Mouse (Mus musculus) lung, postnatal 0 days (tissue): ENCODE results near the gene Crocc. TPM values are rescaled to one million over a fixed set of nuclear protein-coding genes. Genes with fewer than 3 reads are reported as not detected.

Experiments used
- ATAC-seq: fragments of 200-750 bp; cut with Nextera tagmentation; 2 replicates; pipeline ENCODE4 v1.8.0; 2017; ENCODE audit warnings: moderate library complexity
- DNase-seq: peaks from one replicate; pipeline ENCODE4 v3.0.0-alpha.2; 2016; ENCODE audit warnings: low spot score
- H3K27ac ChIP-seq: fragments of 300-500 bp; sonication (generic); 2 replicates; pipeline ENCODE4 v1.5.1; 2014; ENCODE audit warnings: antibody characterized with exemption, mild to moderate bottlenecking, low read length, mixed read lengths
- H3K27me3 ChIP-seq: fragments of 300-500 bp; sonication (generic); replicated peaks from 2 replicates; pipeline ENCODE4 v1.6.1; 2014; ENCODE audit warnings: low read length, mixed read lengths; ENCODE audit not compliant: insufficient read depth
- H3K36me3 ChIP-seq: fragments of 300-500 bp; sonication (generic); 2 replicates; pipeline ENCODE4 v1.6.1; 2014; ENCODE audit warnings: low read length, mixed read lengths; ENCODE audit not compliant: insufficient read depth
- H3K4me1 ChIP-seq: fragments of 300-500 bp; sonication (generic); 2 replicates; pipeline ENCODE4 v1.6.1; 2014; ENCODE audit warnings: antibody characterized with exemption, low read depth, low read length, mixed read lengths; ENCODE audit not compliant: insufficient read depth
- H3K4me2 ChIP-seq: fragments of 300-500 bp; sonication (generic); replicated peaks from 2 replicates; pipeline ENCODE4 v1.6.1; 2014; ENCODE audit warnings: low read depth, mild to moderate bottlenecking, low read length, moderate library complexity, mixed read lengths
- H3K4me3 ChIP-seq: fragments of 300-500 bp; sonication (generic); 2 replicates; pipeline ENCODE4 v1.5.1; 2014; ENCODE audit warnings: low read depth, low read length
- H3K9ac ChIP-seq: fragments of 300-500 bp; sonication (generic); replicated peaks from 2 replicates; pipeline ENCODE4 v1.6.1; 2014; ENCODE audit warnings: low read depth, mild to moderate bottlenecking
- H3K9me3 ChIP-seq: fragments of 300-500 bp; sonication (generic); 2 replicates; pipeline ENCODE4 v1.6.1; 2016; ENCODE audit warnings: low read length, mixed read lengths
- CTCF ChIP-seq: IDR thresholded peaks from 2 replicates; pipeline ENCODE4 v1.5.1; 2016; ENCODE audit warnings: antibody characterized with exemption, mild to moderate bottlenecking
- EP300 ChIP-seq: IDR thresholded peaks from 2 replicates; pipeline ENCODE4 v1.6.1; 2016; ENCODE audit warnings: antibody characterized with exemption, mild to moderate bottlenecking, control low read depth
- WGBS: fragments of 180-500 bp; shearing (Covaris S2); extraction: QIAGEN DNeasy Blood & Tissue Kit; methylation state at CpG from one replicate; pipeline ENCODE4 v1.1.7; 2014; 5-methylcytosine and 5-hydroxymethylcytosine counted together
- polyA plus RNA-seq: library from polyadenylated mRNA; unstranded; fragments of >200 nt; fragmentation: Nextera tagmentation; extraction: Ambion mirVana; gene quantifications from 2 replicates; pipeline ENCODE4 v1.2.1, GENCODE M21; 2015

Crocc gene
- polyA plus RNA-seq, 1 experiment from 2014 or later, result 2.3 TPM

- Histone ChIP-seq H3K9me3 (no peaks in the 10 kb centered on the region), H3K4me3 (peak overlapping the region; percentile 83), H3K27me3 (no peaks in the 10 kb centered on the region), H3K4me2 (peak overlapping the region; percentile 90), H3K36me3 (no peaks in the 10 kb centered on the region), H3K27ac (peak overlapping the region; percentile 49; the same call in 1 of the 2 replicates), H3K4me1 (peaks cover 9% of the 10 kb centered on the region; the same call in 1 of the 2 replicates), H3K9ac (0 out of 2 replicates have a peak overlapping the region, but pooled peaks have one; percentile 60)
- WGBS, result 20% methylated on average over 7 of the region's 7 CpGs
- peak; percentile 23 for ATAC-seq
- peak; percentile 21 for DNase-seq
- TF ChIP-seq CTCF (no peak), EP300 (no peak)
Measured at GRCm38 (mm10) chr4:140987476-140987875, 72.9 kb downstream of the Crocc start.

GRCm38 (mm10) chr4:140986711-140987395, 73.5 kb downstream of the Crocc start, which contains the start of gene Atp13a2:
Atp13a2 (plus strand) TSS chr4:140986873.
- peak within 1 kb of the TSS; percentile 90 for H3K4me2 ChIP-seq
- H3K27ac ChIP-seq, result peak within 1 kb of the TSS; percentile 49; the same call in 1 of the 2 replicates
- no peaks in the 10 kb centered on the region for H3K9me3 ChIP-seq
- H3K4me1 ChIP-seq, result peaks cover 9% of the 10 kb centered on the region; the same call in 1 of the 2 replicates
- peak within 1 kb of the TSS; percentile 60 for H3K9ac ChIP-seq
- H3K4me3 ChIP-seq, result peak within 1 kb of the TSS; percentile 83
- WGBS, result 1% methylated on average over 52 of the region's 58 CpGs
- no peaks in the 10 kb centered on the region for H3K27me3 ChIP-seq
- peak; percentile 88 for ATAC-seq
- H3K36me3 ChIP-seq, result no peaks in the 10 kb centered on the region
- TF ChIP-seq CTCF (peak; percentile 59), EP300 (no peak)
- DNase-seq, result peak; percentile 90

GRCm38 (mm10) chr4:140986024-140986710, 74.2 kb downstream of the Crocc start:
- TF ChIP-seq EP300, result no peak
- no peak for TF ChIP-seq CTCF
- no peaks in the 10 kb centered on the region for H3K9me3 ChIP-seq
- no peak overlapping the region for H3K9ac ChIP-seq
- H3K27ac ChIP-seq, result no peak overlapping the region
- DNase-seq (no peak), ATAC-seq (no peak)
- H3K27me3 ChIP-seq, result no peaks in the 10 kb centered on the region
- no peaks in the 10 kb centered on the region for H3K36me3 ChIP-seq
- WGBS, result 26% methylated on average over 14 of the region's 15 CpGs
- H3K4me1 ChIP-seq, result peaks cover 9% of the 10 kb centered on the region; the same call in 1 of the 2 replicates
- H3K4me2 ChIP-seq, result peak overlapping the region; percentile 90
- peak overlapping the region; percentile 83 for H3K4me3 ChIP-seq

- 69% methylated on average over 6 of the region's 6 CpGs for WGBS
- no peak for ATAC-seq
- no peak for TF ChIP-seq CTCF
- no peak for TF ChIP-seq EP300
- Histone ChIP-seq H3K4me1 (peaks cover 9% of the 10 kb centered on the region; the same call in 1 of the 2 replicates), H3K4me3 (no peak overlapping the region), H3K9ac (no peak overlapping the region), H3K27me3 (no peaks in the 10 kb centered on the region), H3K36me3 (peaks cover 4% of the 10 kb centered on the region; the same call in 1 of the 2 replicates), H3K9me3 (no peaks in the 10 kb centered on the region), H3K4me2 (no peak overlapping the region), H3K27ac (no peak overlapping the region)
- no peak for DNase-seq
Measured at GRCm38 (mm10) chr4:140984544-140984943, 75.8 kb downstream of the Crocc start.

- H3K4me1 ChIP-seq, result peaks cover 9% of the 10 kb centered on the region; the same call in 1 of the 2 replicates
- no peak overlapping the region for H3K4me2 ChIP-seq
- ATAC-seq, result peak; percentile 68
- no peak overlapping the region for H3K4me3 ChIP-seq
- peak; percentile 80 for DNase-seq
- no peak overlapping the region for H3K9ac ChIP-seq
- TF ChIP-seq EP300 (no peak), CTCF (no peak)
- WGBS, result 8% methylated on average over 9 of the region's 9 CpGs
- no peaks in the 10 kb centered on the region for H3K27me3 ChIP-seq
- H3K27ac ChIP-seq, result 0 out of 2 replicates have a peak overlapping the region, but pooled peaks have one; percentile 20
- H3K36me3 ChIP-seq, result peaks cover 6% of the 10 kb centered on the region; the same call in 1 of the 2 replicates
- H3K9me3 ChIP-seq, result no peaks in the 10 kb centered on the region
Measured at GRCm38 (mm10) chr4:140983442-140983841, 76.9 kb downstream of the Crocc start.

- H3K4me1 ChIP-seq, result peaks cover 9% of the 10 kb centered on the region; the same call in 1 of the 2 replicates
- no peak for DNase-seq
- no peak overlapping the region for H3K4me2 ChIP-seq
- 0 out of 2 replicates have a peak overlapping the region, but pooled peaks have one; percentile 20 for H3K27ac ChIP-seq
- WGBS, result 40% methylated on average over 4 of the region's 4 CpGs
- H3K9ac ChIP-seq, result 0 out of 2 replicates have a peak overlapping the region, but pooled peaks have one; percentile 3
- no peak for TF ChIP-seq EP300
- TF ChIP-seq CTCF, result no peak
- H3K4me3 ChIP-seq, result no peak overlapping the region
- no peaks in the 10 kb centered on the region for H3K9me3 ChIP-seq
- no peak for ATAC-seq
- peaks cover 6% of the 10 kb centered on the region; the same call in 1 of the 2 replicates for H3K36me3 ChIP-seq
- no peaks in the 10 kb centered on the region for H3K27me3 ChIP-seq
Measured at GRCm38 (mm10) chr4:140982808-140983207, 77.5 kb downstream of the Crocc start.
